Mouse (Mus musculus) lung, postnatal 0 days (tissue): ENCODE measurements around the gene Nucb1.

Experiments
- CTCF ChIP-seq: IDR thresholded peaks from 2 replicates; pipeline ENCODE4 v1.5.1; 2016; ENCODE audit warnings: antibody characterized with exemption, mild to moderate bottlenecking
- EP300 ChIP-seq: IDR thresholded peaks from 2 replicates; pipeline ENCODE4 v1.6.1; 2016; ENCODE audit warnings: antibody characterized with exemption, mild to moderate bottlenecking, control low read depth

GRCm38 (mm10) chr7:45553990-45554389, 43.8 kb upstream of the Nucb1 start:
- TF ChIP-seq CTCF, result no peak
- no peak for TF ChIP-seq EP300
